Mouse (Mus musculus): ENCODE measurements around the gene Cd163. TPM values are rescaled to one million over a fixed set of nuclear protein-coding genes. Genes with fewer than 3 reads are reported as not detected.
A peak's percentile ranks its signal among the peaks of the same experiment; 100 is the strongest.
"Not testable (repeated sequence)": the region's sequence is repeated elsewhere in the genome, so short reads cannot be mapped to it uniquely, and the experiment has no call there.

Gene Cd163
- total RNA-seq (2021): 10 to 100 TPM in 1 of 2 experiments, 1 to 10 TPM in 1; 8.5 to 10.9 TPM
- long read RNA-seq, experiment 1, full-length matches to known transcripts: 2 of 4 reads
- long read RNA-seq, experiment 1, partial matches to known transcripts: 1 of 4 reads
- long read RNA-seq, experiment 1, other reads (novel, unspliced or antisense): 1 of 4 reads
- long read RNA-seq, experiment 2, full-length matches to known transcripts: 1 of 2 reads
- long read RNA-seq, experiment 2, partial matches to known transcripts: 1 of 2 reads
- long read RNA-seq, experiment 2, other reads (novel, unspliced or antisense): 0 of 2 reads

- DNase-seq: no peak
Observed at GRCm38 (mm10) chr6:124304356-124304755, at the start of gene Cd163. Cd163 (plus strand) TSS chr6:124304656.

DNA sequence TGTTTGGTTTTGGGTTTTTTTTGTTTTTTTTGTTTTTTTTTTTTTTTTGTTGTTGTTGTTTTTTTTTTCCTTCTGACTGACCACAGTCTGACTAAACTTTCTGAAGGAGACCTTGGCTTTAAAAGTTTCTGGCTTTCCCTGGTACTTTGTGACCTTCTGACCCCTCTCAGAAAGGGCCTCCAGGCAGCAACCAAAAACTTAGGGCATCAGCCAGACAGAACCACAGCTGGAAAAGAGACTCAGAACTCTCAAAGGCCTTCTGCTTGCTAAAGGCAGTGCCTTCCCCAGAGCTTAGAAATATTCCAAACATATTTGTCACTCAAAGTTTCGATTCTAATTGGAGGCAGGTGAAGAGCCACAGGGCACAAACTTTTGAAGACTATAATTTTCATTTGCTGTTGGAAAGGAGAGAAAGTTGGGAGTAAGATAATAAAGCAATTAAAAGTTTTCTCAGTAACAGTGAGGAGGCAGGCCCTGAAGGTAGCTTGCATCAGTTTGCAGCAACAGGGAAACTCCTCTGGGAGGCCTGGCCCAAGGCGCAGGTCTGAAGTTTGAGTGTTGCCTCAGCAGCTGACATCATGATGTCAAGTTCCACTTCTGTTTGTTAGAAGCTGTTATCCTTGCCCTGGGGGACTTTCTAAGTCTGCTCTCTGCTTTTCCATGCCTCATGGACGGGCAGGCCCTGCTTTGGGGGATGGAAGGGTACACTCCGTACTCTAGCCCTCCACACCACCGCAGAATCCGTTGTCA, 48.6 kb upstream of the Cd163 start:
- peak; percentile 15 for DNase-seq

DNA sequence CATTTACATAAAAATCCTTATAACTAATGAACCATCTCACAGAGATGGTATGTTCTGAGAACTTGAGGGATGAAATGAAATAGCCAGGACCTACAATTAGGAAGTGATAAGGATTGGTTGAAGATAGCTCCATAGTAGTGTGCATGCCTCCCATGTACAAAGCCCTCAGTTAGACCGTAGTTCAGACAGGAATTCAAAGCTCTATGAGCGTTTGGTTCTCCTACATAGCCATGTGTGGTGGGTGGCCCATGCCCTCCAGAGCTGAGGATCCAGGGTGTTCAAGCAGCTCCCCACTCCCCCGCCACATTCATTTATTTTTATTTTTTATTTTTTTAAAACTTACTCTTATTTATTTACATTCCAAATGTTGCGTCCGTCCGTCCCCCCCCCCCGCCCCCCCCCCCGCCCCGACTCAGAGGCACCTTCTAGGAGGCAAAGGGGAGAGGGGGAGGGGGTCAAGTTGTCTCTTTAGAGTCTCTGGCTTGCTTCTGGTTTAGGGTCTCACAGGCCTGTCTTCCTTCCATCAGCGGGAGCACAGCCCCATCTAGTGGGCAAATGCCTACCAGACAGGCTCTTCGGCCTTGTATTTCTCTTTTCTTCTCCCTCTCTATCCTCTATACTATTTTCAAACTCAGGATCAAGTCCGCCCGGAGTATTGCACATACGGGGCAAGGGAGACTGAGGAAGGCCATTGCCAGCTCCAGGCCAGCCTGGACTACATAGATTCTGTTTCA, 44.1 kb upstream of the Cd163 start:
- no peak for DNase-seq

DNA sequence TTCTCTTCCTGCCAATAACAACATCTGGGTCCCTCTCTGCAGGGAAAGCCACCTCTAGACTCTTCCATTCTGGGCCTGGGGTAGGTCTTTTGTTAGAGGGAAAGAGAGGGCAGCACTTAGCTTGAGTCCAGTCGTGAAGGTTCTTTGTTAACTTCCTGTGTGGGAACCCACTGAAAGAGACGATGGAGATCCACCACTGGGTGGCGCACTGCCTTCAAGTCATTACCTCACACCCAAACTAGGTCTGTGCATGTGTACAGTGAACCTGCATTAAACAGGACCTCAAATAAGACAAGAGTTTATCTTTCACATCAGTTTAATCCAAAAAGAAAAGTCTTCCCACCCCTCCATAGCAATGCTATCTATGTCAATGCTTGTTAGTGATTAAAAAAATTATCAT, 41.8 kb upstream of the Cd163 start:
- peak; percentile 42 for DNase-seq

DNA sequence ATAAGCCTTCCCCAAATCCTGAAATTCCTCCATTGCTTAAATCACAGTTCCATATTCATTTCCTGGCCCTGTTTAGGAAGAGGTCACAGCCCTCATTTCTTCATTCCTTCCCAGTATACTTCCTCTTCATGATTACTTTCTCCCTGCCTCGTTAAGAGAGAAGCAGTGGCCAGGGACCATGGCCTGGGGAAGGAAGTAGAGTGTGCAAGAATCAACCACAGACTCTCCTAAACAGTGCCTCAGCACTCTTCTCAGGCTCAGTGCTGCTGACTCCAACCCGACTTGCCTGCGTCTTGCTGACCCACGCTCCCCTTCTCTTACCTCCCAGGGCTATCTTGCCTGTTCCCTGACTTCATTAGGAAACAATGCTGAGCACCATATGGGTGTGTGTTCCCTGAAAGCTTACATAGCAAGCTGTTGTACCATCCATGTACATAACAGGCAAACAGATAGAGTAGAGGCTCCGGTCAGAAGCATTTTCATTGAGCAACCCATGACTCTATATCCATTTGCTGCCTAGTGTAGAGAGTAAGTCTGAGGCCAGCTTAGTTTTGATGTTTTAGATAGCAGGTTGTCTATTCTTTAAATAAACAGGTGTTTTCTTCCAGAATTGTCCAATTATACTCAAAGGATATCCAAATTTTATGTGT, 31.1 kb upstream of the Cd163 start:
- peak; percentile 13 for DNase-seq

GRCm38 (mm10) chr6:124277641-124278040, 26.8 kb upstream of the Cd163 start:
- DNase-seq: no peak

DNA sequence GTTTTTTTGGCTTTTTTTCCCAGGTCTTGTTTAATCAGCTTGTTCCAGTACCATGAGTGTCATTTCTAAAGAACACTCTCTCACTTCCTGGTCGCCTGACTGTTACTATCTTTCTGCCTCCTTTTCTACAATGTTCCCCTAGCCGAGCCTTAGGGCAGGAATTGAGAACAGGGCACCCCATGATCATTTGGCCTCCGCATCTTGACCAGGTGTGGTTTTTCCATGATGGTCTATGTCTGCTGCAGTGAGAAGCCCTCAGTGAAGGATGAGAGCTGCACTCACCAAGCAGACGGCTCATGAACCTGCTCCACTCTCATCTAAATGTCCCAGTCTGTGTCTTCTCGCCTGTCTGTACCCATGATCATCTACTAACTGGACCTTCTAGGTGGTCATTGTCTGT, 26.2 kb upstream of the Cd163 start:
- no peak for DNase-seq

DNA sequence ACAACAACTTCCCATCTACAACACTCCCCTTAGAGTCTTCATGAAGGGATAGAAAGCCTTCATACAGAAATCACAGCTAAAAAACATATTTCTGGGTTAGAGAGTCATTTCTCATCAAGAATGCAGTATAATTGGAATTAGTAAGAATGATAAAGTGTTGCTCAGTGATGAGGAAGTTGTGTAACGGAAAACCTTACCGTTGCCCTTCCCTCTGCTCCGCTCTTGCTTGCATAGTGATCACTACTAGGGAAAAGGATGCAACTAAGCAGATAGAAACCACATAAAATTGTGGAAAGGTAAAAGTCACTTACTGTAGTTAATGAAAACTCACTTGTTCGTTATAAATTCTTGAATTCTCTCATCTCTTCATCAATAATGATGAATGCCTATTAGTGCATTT, 21.7 kb upstream of the Cd163 start:
- DNase-seq: no peak

GRCm38 (mm10) chr6:124297378-124297777, 7.1 kb upstream of the Cd163 start:
- DNase-seq: not testable (repeated sequence)

DNA sequence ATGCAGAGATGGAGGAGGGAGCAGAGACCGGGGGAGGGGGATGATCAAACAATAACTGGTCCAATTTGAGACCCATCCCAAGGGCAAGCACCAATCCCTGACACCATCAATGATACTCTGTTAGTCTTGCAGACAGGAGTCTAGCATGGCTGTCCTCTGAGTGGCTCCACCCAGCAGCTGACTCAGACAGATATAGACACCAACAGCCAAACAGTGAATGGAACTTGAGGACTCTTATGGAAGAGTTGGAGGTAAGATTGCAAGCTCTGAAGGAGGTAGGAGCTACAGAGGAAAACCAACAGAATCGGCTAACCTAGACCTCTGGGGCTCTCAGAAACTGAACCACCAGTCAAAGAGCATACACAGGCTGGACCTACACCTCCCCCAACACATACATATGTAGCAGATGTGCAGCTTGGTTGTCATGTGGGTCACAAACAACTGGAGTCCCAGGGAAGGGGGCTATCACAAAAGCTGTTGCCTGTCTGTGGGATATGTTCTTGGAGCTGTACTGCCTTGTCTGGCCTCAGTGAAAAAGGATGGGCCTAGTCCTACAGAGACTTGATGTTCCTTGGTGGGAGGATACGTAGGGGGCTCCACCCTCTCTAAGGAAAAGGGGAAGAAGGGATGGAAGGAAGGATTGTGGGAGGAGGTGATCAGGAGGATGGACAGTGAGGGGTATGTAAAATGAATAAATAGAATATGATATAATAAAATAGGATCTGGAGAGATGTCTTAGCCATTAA, 2.8 kb upstream of the Cd163 start:
- no peak for DNase-seq

DNA sequence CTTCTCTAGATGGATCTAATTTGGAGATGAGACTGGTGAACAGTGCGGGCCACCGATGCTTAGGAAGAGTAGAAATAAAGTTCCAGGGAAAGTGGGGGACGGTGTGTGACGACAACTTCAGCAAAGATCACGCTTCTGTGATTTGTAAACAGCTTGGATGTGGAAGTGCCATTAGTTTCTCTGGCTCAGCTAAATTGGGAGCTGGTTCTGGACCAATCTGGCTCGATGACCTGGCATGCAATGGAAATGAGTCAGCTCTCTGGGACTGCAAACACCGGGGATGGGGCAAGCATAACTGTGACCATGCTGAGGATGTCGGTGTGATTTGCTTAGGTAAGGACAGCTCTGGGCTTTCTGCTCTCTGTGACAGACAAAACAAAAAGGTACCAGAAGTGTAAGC, 4.5 kb downstream of the Cd163 start:
- no peak for DNase-seq

DNA sequence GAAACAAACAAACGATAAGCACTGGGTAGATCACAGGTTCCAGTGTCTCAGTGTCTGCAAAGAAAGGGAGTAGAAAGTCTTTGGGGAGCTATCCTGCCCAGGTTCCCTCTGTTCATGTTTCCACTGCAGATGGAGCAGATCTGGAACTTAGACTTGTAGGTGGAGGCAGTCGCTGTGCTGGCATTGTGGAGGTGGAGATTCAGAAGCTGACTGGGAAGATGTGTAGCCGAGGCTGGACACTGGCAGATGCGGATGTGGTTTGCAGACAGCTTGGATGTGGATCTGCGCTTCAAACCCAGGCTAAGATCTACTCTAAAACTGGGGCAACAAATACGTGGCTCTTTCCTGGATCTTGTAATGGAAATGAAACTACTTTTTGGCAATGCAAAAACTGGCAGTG, 7.8 kb downstream of the Cd163 start:
- no peak for DNase-seq

DNA sequence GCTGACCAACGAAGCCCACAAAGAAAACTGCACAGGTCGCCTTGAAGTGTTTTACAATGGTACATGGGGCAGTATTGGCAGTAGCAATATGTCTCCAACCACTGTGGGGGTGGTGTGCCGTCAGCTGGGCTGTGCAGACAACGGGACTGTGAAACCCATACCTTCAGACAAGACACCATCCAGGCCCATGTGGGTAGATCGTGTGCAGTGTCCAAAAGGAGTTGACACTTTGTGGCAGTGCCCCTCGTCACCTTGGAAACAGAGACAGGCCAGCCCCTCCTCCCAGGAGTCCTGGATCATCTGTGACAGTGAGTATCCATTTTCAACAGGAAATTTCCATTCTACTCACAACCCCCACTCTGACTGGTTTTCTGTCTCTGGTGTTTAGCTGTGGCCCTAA, 15.9 kb downstream of the Cd163 start:
- DNase-seq: no peak

GRCm38 (mm10) chr6:124321481-124322475, 17.3 kb downstream of the Cd163 start:
- DNase-seq: no peak

- DNase-seq: no peak
Observed at GRCm38 (mm10) chr6:124328394-124328991, 24.0 kb downstream of the Cd163 start.

DNA sequence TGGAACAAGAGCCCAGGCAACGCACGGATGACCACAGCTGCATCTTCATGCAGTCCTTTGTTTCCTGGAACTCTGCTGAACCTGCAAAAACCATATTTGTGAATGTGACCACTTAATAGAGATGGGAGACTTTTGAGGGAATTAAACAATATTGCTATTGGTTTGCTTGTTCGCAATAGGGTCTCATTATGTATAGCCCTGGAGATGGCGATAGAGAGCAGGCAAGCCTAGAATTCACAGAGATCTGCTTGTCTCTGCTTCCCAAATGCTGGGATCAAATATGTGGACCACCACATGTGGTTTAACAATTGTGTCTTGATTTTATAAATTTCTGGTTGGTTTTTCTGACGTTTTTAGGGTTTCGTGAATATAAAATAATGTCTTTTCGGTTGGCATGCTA, 25.2 kb downstream of the Cd163 start:
- DNase-seq: no peak

GRCm38 (mm10) chr6:124345096-124345495, 40.6 kb downstream of the Cd163 start:
- no peak for DNase-seq

- no peak for DNase-seq
Observed at GRCm38 (mm10) chr6:124346613-124347012, 42.2 kb downstream of the Cd163 start.

GRCm38 (mm10) chr6:124353246-124353645, 48.8 kb downstream of the Cd163 start:
- DNase-seq: no peak

GRCm38 (mm10) chr6:124358953-124359352, 54.5 kb downstream of the Cd163 start:
- DNase-seq: no peak
